Mouse (Mus musculus) left cerebral cortex, adult 8-10 months (tissue): ENCODE measurements around the gene Foxa1. TPM values are rescaled to one million over a fixed set of nuclear protein-coding genes. Genes with fewer than 3 reads are reported as not detected.

ENCODE experiments used
- DNase-seq, 2 experiments: peaks; one replicate each; pipeline ENCODE4 v3.0.0; 2022; ENCODE audit warnings: low spot score in 2 of 2
- total RNA-seq, 4 experiments: library from RNA; stranded (reverse); gene quantifications; 2 replicates each; pipeline ENCODE4 v1.2.4; 2022

Gene Foxa1
- under 1 TPM in 1 of 4 experiments, not detected in 3; 0.16 TPM for total RNA-seq

- DNase-seq: no peak
Observed at GRCm38 (mm10) chr12:57546415-57547201, at the start of gene Foxa1. Gene Foxa1, minus strand, starts transcription at chr12:57546916.

- no peak for DNase-seq
Observed at GRCm38 (mm10) chr12:57575931-57576628, 29.4 kb upstream of the Foxa1 start.

GRCm38 (mm10) chr12:57572415-57572814 is 25.7 kb upstream of the Foxa1 start:
- DNase-seq: no peak

- no peak for DNase-seq
Observed at GRCm38 (mm10) chr12:57571773-57572172, 25.1 kb upstream of the Foxa1 start.

- DNase-seq: no peak
Observed at GRCm38 (mm10) chr12:57563909-57564308, 17.2 kb upstream of the Foxa1 start, which contains the start of gene Ttc6. Gene Ttc6, plus strand, starts transcription at chr12:57564113.

GRCm38 (mm10) chr12:57554091-57554490 is 7.4 kb upstream of the Foxa1 start:
- no peak for DNase-seq

- no peak for DNase-seq
Observed at GRCm38 (mm10) chr12:57552286-57552685, 5.6 kb upstream of the Foxa1 start.

- DNase-seq: no peak
Observed at GRCm38 (mm10) chr12:57550881-57551280, 4.2 kb upstream of the Foxa1 start.

- no peak for DNase-seq
Observed at GRCm38 (mm10) chr12:57550181-57550808, 3.6 kb upstream of the Foxa1 start.

- no peak for DNase-seq
Observed at GRCm38 (mm10) chr12:57549667-57550160, 3.0 kb upstream of the Foxa1 start.

- DNase-seq: no peak
Observed at GRCm38 (mm10) chr12:57548981-57549666, 2.4 kb upstream of the Foxa1 start.

GRCm38 (mm10) chr12:57548352-57548980 is 1.8 kb upstream of the Foxa1 start:
- DNase-seq: no peak

- no peak for DNase-seq
Observed at GRCm38 (mm10) chr12:57547890-57548289, 1.2 kb upstream of the Foxa1 start.

- DNase-seq: no peak
Observed at GRCm38 (mm10) chr12:57545371-57546241, 1.1 kb downstream of the Foxa1 start.

GRCm38 (mm10) chr12:57544641-57545370 is 1.9 kb downstream of the Foxa1 start:
- DNase-seq: no peak

- DNase-seq: no peak
Observed at GRCm38 (mm10) chr12:57543627-57543991, 3.1 kb downstream of the Foxa1 start.

- no peak for DNase-seq
Observed at GRCm38 (mm10) chr12:57542746-57543626, 3.7 kb downstream of the Foxa1 start.
